Mouse (Mus musculus) midbrain, embryonic 16.5 days (tissue): ENCODE measurements around the gene Tuft1. TPM values are rescaled to one million over a fixed set of nuclear protein-coding genes. Genes with fewer than 3 reads are reported as not detected.

Experiments used
- ATAC-seq: fragments of 200-750 bp; cut with Nextera tagmentation; 2 replicates; pipeline ENCODE4 v1.8.0; 2017; ENCODE audit warnings: moderate TSS enrichment
- H3K27ac ChIP-seq: fragments of 300-500 bp; sonication (generic); 2 replicates; pipeline ENCODE4 v1.5.1; 2014; ENCODE audit warnings: mild to moderate bottlenecking, low read length, mixed read lengths
- H3K27me3 ChIP-seq: fragments of 300-500 bp; sonication (generic); 2 replicates; pipeline ENCODE4 v1.6.1; 2014; ENCODE audit warnings: low read depth, low read length, mixed read lengths; ENCODE audit not compliant: control insufficient read depth, insufficient read depth
- H3K36me3 ChIP-seq: fragments of 300-500 bp; sonication (generic); 2 replicates; pipeline ENCODE4 v1.6.1; 2014; ENCODE audit warnings: mild to moderate bottlenecking, low read length, moderate library complexity, mixed read lengths; ENCODE audit not compliant: control insufficient read depth, insufficient read depth
- H3K4me1 ChIP-seq: fragments of 300-500 bp; sonication (generic); 2 replicates; pipeline ENCODE4 v1.6.1; 2014; ENCODE audit warnings: mild to moderate bottlenecking, low read length, mixed read lengths; ENCODE audit not compliant: control insufficient read depth, insufficient read depth
- H3K4me2 ChIP-seq: fragments of 300-500 bp; sonication (generic); 2 replicates; pipeline ENCODE4 v1.6.1; 2014; ENCODE audit warnings: mild to moderate bottlenecking, low read length, mixed read lengths
- H3K4me3 ChIP-seq: fragments of 300-500 bp; sonication (generic); 2 replicates; pipeline ENCODE4 v1.5.1; 2014; ENCODE audit warnings: low read depth, mild to moderate bottlenecking, low read length, moderate library complexity, mixed read lengths
- H3K9ac ChIP-seq: fragments of 300-500 bp; sonication (generic); 2 replicates; pipeline ENCODE4 v1.6.1; 2014; ENCODE audit warnings: low read depth, low read length, mixed read lengths
- H3K9me3 ChIP-seq: fragments of 300-500 bp; sonication (generic); replicated peaks from 2 replicates; pipeline ENCODE4 v1.6.1; 2014; ENCODE audit warnings: mild to moderate bottlenecking, low read length, mixed read lengths; ENCODE audit not compliant: control insufficient read depth, poor library complexity, severe bottlenecking
- WGBS: fragments of 180-500 bp; shearing (Covaris S2); extraction: QIAGEN DNeasy Blood & Tissue Kit; methylation state at CpG from one replicate; pipeline ENCODE4 v1.1.7; 2014; 5-methylcytosine and 5-hydroxymethylcytosine counted together
- polyA plus RNA-seq: library from polyadenylated mRNA; unstranded; fragments of >200 nt; fragmentation: Nextera tagmentation; extraction: Ambion mirVana; gene quantifications from 2 replicates; pipeline ENCODE4 v1.2.1, GENCODE M21; 2015

The Tuft1 gene
- polyA plus RNA-seq, 1 experiment from 2014 or later, result 6.7 TPM

DNA sequence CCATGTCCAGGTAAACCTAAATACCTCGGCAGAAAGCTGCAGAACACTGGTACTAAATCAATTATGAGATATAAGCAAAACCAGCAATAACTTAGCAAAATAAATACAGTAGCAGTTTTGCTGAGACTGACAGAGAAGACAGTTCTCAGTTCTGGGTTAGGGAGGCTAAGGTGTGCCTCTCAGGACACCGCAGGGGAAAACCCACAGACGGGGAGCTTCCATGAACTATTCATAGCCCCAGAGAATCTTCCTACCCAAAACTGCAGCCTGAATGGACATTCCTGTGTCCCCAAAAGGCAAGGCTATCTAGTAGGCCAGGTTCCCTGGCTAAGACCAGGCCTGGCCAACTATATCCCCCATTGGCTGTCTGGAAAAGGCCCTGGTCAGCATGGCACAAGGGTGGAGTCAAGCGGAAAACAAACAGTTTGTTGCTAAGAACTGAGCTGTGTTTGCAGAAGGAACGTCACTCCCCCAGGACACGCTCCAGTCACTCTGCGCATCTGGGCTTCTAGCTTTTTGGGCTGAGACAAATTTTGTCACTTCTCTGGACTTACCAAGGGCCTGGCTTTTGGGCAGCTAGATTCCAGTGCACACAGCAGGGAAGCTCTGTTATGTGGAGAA is 45.3 kb downstream of the Tuft1 start:
- H3K4me1 ChIP-seq, result no peaks in the 10 kb centered on the region
- H3K4me3 ChIP-seq, result no peak overlapping the region
- no peak overlapping the region for H3K27ac ChIP-seq
- WGBS, result 55% methylated on average over 7 of the region's 7 CpGs
- no peak overlapping the region for H3K4me2 ChIP-seq
- no peaks in the 10 kb centered on the region for H3K36me3 ChIP-seq
- H3K9ac ChIP-seq, result no peak overlapping the region
- no peak for ATAC-seq
- H3K27me3 ChIP-seq, result no peaks in the 10 kb centered on the region
- no peaks in the 10 kb centered on the region for H3K9me3 ChIP-seq

DNA sequence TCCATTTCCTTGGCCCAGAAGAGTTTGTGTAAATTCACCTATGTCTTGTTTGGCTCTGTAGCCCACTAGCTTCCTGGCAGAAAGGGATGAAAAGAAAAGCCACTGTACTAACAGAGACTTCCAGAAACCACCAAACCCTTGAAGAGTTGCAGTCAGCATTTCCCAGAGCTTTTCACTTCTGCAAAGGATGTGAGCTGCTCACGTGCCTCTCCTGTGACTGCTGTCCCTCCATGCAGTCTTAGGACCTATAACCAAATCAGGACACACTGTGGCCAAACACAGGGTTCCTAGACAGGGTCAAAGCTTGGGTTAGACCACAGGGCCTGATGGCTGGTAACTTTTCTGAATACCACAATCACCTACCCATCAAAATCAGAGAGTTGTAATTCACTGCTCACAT is 46.4 kb downstream of the Tuft1 start:
- no peaks in the 10 kb centered on the region for H3K27me3 ChIP-seq
- H3K9me3 ChIP-seq, result no peaks in the 10 kb centered on the region
- H3K36me3 ChIP-seq, result no peaks in the 10 kb centered on the region
- H3K4me2 ChIP-seq, result no peak overlapping the region
- 78% methylated on average over 1 of the region's 1 CpGs for WGBS
- no peak overlapping the region for H3K9ac ChIP-seq
- ATAC-seq, result no peak
- no peak overlapping the region for H3K4me3 ChIP-seq
- no peaks in the 10 kb centered on the region for H3K4me1 ChIP-seq
- no peak overlapping the region for H3K27ac ChIP-seq

DNA sequence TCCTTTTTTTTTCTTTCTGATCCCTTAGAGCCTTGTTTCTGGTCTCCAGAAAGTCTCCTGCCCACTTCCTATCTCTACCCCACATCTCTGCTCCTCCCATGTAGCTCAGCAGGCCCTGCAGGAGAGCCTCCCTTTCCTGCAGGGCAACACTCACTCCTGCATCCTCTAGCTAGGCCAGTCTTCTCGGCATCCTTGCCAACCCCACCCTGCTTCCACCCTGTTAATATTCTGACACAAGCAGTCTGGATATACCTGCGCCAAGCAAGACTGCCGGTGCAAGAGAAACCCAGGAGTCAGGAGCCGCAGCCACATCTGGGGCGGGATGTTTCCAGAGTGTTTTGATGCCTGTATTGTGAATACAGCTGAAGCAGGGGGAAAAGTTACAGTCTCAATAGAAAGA is 46.8 kb downstream of the Tuft1 start:
- Histone ChIP-seq H3K4me1 (no peaks in the 10 kb centered on the region), H3K9me3 (no peaks in the 10 kb centered on the region), H3K36me3 (no peaks in the 10 kb centered on the region), H3K4me3 (no peak overlapping the region), H3K4me2 (no peak overlapping the region), H3K27me3 (no peaks in the 10 kb centered on the region), H3K27ac (no peak overlapping the region), H3K9ac (no peak overlapping the region)
- 79% methylated on average over 5 of the region's 5 CpGs for WGBS
- no peak for ATAC-seq

DNA sequence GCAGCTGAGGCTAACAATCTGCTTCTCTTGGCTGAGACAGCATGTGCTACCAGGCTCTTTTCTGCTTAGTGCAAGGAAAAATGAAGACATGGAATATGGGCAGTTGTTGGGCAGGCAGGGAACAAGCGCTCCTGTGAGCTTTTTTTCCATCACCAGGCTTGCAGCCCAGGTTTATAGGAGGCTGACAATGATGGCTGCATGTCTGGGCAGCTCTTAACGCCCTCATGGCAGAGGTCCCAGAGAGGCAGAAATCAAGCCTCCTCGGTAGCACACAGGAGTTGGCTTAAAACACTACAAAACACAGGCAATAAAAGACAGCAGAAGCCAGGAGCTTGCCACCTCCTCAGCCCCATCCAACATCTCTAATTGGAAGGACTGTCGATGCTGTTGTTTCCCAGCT is 47.3 kb downstream of the Tuft1 start:
- H3K27me3 ChIP-seq, result no peaks in the 10 kb centered on the region
- no peak overlapping the region for H3K4me2 ChIP-seq
- no peak overlapping the region; the same call in 1 of the 2 replicates for H3K27ac ChIP-seq
- H3K9ac ChIP-seq, result no peak overlapping the region
- 68% methylated on average over 4 of the region's 4 CpGs for WGBS
- H3K4me3 ChIP-seq, result no peak overlapping the region
- no peak for ATAC-seq
- H3K9me3 ChIP-seq, result no peaks in the 10 kb centered on the region
- no peaks in the 10 kb centered on the region for H3K4me1 ChIP-seq
- no peaks in the 10 kb centered on the region for H3K36me3 ChIP-seq

DNA sequence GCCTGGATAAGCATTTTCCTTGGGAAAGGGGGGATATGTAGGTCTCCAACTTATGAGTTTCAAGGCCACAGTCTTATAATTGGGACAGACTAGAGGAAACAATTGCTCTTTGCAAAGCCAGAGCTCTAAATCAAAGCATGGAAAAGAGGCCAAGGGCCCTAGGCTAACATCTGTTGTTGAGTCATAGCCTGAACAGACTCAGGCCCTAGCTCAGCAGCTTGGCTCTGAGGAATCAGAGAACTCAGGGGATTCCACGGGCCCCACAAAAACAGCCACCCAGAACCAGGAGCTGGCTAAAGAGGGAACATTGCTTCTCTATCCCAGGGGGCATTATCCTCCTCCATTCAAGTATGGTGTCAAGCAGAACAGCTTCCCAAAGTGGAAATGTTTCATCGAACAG is 48.1 kb downstream of the Tuft1 start:
- Histone ChIP-seq H3K4me2 (no peak overlapping the region), H3K36me3 (no peaks in the 10 kb centered on the region), H3K27me3 (no peaks in the 10 kb centered on the region), H3K9ac (no peak overlapping the region), H3K4me3 (no peak overlapping the region), H3K4me1 (no peaks in the 10 kb centered on the region), H3K27ac (no peak overlapping the region), H3K9me3 (no peaks in the 10 kb centered on the region)
- WGBS, result 80% methylated on average over 2 of the region's 2 CpGs
- no peak for ATAC-seq

DNA sequence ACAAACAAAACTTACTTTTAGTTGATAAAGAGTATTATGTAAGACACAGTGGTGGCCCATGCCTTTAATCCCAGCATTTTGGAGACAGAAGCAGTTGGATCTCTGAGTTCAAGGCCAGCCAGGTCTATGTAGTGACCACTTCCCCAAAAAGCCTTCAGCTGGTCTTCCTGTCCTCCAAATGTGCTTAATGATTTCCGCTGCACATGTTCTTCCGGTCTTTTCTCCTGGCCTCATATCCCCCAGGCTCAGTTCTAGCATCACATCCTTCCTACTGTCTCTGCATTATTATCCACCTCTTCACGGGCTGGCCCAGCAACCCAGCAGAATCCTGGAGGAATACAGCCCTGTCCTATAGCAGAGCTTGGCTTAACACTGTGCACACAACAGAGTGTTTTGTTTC is 49.1 kb downstream of the Tuft1 start:
- H3K4me1 ChIP-seq, result no peaks in the 10 kb centered on the region
- ATAC-seq, result no peak
- no peaks in the 10 kb centered on the region for H3K9me3 ChIP-seq
- no peak overlapping the region for H3K27ac ChIP-seq
- no peaks in the 10 kb centered on the region for H3K36me3 ChIP-seq
- H3K9ac ChIP-seq, result no peak overlapping the region
- H3K4me3 ChIP-seq, result no peak overlapping the region
- H3K27me3 ChIP-seq, result no peaks in the 10 kb centered on the region
- 98% methylated on average over 3 of the region's 3 CpGs for WGBS
- H3K4me2 ChIP-seq, result no peak overlapping the region

DNA sequence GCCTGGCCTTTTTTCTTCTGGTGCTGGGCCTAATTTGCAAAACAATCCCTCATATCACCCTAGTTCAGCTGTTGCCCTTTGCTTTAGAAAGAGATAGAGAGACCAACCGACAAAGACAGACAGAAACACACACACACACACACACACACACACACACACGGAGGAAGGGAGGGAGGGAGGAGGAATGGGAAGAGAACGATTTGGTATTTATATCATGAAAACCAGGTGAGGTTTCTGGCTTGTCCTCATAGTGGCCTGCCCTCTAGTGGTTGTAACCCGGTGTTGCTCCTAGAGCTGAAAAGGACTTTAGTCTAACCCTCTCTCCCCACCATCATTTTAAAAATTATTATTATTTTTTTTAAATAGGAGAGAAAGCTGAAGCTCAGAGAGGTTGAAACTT is 56.7 kb downstream of the Tuft1 start:
- H3K9ac ChIP-seq, result no peak overlapping the region
- peak; percentile 54 for ATAC-seq
- no peaks in the 10 kb centered on the region for H3K9me3 ChIP-seq
- no peak overlapping the region for H3K4me3 ChIP-seq
- no peak overlapping the region for H3K27ac ChIP-seq
- no peak overlapping the region for H3K4me2 ChIP-seq
- H3K27me3 ChIP-seq, result no peaks in the 10 kb centered on the region
- no peaks in the 10 kb centered on the region for H3K36me3 ChIP-seq
- WGBS, result 0% methylated on average over 4 of the region's 4 CpGs
- no peaks in the 10 kb centered on the region for H3K4me1 ChIP-seq

DNA sequence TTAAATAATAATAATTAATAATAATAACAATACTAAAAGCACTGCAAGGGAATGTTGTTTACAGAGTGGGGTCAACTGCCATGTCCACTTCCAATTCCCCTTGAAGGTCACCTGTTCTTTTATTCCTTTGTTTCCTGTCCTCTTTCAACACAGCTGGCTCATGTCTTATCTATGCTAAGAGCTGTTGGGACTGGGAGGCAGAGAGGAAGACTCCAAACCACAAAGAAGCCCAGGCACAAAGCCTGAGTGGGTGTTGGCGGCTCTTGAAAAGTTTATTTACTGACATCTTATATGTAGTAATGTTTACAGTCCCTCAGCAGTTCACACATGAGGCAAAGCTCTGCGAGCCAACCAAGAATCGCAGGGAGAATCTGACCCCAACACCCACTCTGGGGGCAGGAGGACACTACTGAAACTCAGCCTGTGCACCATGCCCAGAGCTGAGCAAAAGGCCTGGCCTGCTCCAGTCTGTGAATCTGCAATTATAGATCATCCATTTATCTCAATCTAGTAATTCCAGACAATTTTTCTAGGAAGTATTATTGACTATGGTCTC is 61.4 kb downstream of the Tuft1 start:
- H3K27ac ChIP-seq, result no peak overlapping the region
- ATAC-seq, result no peak
- H3K9me3 ChIP-seq, result no peaks in the 10 kb centered on the region
- no peaks in the 10 kb centered on the region for H3K27me3 ChIP-seq
- no peak overlapping the region for H3K4me2 ChIP-seq
- 85% methylated on average over 3 of the region's 3 CpGs for WGBS
- H3K9ac ChIP-seq, result no peak overlapping the region
- no peak overlapping the region for H3K4me3 ChIP-seq
- no peaks in the 10 kb centered on the region for H3K4me1 ChIP-seq
- H3K36me3 ChIP-seq, result no peaks in the 10 kb centered on the region

DNA sequence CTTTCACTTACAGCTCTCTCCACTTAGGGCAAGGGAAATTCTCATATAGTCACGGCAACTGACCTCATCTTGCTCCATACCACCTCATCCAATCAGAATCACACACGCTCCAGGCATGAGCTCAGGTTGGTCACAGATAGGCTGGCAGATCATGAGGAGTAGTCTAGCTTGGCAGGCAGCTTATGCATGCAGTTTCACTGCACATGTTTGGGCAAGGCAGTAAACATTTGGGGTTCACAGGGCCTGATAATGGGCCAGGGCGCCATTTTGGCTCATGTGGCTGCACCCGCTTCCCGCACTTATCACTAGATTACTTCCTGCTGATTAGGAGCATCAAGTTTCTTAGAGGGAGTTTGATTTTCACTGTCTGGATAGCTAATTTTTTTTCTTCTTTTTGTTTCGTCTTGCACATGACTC is 62.8 kb downstream of the Tuft1 start:
- ATAC-seq, result no peak
- WGBS, result 92% methylated on average over 6 of the region's 6 CpGs
- H3K36me3 ChIP-seq, result no peaks in the 10 kb centered on the region

More for the DNA sequence above, 62.8 kb downstream of the Tuft1 start:
- Histone ChIP-seq H3K9ac (no peak overlapping the region), H3K4me1 (no peaks in the 10 kb centered on the region), H3K27me3 (no peaks in the 10 kb centered on the region), H3K4me2 (no peak overlapping the region), H3K4me3 (no peak overlapping the region), H3K27ac (no peak overlapping the region), H3K9me3 (no peaks in the 10 kb centered on the region)
